Mouse (Mus musculus): ENCODE data around the gene Klf11.

DNA sequence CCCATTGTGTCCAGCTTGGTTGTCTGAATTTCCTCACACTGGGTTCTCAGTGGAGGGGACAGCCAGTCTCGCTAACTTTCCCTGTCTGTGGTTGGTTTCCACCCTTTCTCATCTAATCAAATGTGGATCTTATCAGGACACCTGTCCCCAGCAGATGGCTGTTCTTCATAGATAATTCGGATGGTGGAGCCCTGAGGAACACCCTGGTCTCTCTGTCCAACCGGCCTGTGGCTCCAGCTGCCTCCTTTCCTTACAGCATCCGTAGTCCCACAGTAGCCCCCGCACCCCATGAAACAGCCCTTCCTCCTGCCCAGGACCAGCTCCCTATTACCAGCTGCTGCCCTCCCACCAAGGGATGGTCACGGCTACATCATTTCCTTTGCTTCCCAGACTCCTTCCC lies 5.2 kb upstream of the Klf11 start:
- TF ChIP-seq CTCF (IDR thresholded peaks at IDR 0.05; ENCODE audit: extremely low read depth, insufficient read length, insufficient replicate concordance, low read depth, low read length) (no peak), POLR2A (IDR thresholded peaks at IDR 0.05; ENCODE audit: low read depth, low read length) (no peak)
